Mouse (Mus musculus) MN1 (cell line): ENCODE results near the gene Mreg.

ENCODE experiments used
- DNase-seq: peaks from one replicate; pipeline ENCODE4 v3.0.0-alpha.2; 2016; ENCODE audit warnings: low spot score

Mreg gene

DNA sequence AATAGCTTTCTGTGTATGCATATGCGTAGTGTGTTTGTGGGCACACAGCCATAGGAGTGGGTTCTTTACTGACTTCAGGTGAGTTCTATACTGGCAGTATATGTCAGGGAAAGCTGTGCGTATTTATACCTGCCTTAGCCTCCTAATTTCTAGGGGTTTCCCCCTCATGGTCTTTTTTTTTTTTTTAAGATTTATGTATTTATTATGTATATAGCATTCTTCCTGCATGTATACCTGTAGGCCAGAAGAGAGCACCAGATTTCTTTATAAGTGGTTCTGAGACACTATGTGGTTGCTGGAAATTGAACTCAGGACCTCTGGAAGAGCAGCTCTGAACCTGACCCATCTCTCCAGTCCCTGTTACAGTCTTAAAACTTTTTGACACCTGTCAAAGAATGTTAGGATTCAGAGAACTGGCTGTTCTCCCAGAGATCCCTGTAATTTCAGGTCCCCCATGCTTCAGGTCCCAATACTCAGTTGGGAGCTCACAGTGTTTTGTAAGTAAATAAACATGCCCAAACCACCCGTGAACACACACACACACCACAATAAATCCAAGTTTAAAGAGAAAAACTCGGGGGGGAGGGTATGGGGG lies 14.9 kb upstream of the Mreg start:
- no peak for DNase-seq

DNA sequence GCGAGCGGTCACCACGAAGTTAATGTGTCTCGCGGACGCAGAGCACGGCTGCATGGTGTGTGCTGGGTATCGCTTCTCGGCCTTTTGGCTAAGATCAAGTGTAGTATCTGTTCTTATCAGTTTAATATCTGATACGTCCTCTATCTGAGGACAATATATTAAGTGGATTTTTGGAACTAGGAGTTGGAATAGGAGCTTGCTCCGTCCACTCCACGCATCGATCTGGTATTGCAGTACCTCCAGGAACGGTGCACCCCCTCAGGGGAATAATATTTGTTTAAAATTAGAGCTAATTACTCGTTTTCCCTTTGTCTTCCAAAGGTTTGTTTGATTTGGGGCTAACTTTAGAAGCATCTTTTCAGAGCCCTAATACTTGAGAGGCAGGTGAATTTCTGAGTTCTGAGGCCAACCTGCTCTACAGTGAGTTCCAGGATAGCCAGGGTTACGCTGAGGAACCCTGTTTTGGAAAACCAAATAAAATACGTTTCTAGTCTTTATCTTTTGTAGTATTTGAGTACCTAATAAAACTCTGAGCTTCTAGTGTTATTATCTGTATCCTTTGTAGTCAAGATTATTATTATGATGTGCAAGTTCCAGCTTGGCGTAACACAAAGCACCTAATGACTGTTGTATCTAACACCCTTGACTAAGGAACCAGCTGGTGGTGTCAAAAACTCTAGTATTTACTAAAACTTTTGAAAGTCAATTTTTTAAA lies 14.2 kb upstream of the Mreg start:
- peak; percentile 93 for DNase-seq

- DNase-seq: peak; percentile 82
These were observed 13.6 kb upstream of the Mreg start for GRCm38 (mm10) chr1:72225720-72226171.

GRCm38 (mm10) chr1:72225054-72225718 lies 13.1 kb upstream of the Mreg start:
- no peak for DNase-seq

GRCm38 (mm10) chr1:72220008-72220407 lies 7.9 kb upstream of the Mreg start:
- DNase-seq: peak; percentile 46

- DNase-seq: no peak
These were observed 7.0 kb upstream of the Mreg start for GRCm38 (mm10) chr1:72219116-72219515.

- DNase-seq: no peak
These were observed 6.5 kb upstream of the Mreg start for GRCm38 (mm10) chr1:72218626-72219025.

GRCm38 (mm10) chr1:72216761-72217160 lies 4.7 kb upstream of the Mreg start:
- DNase-seq: no peak

DNA sequence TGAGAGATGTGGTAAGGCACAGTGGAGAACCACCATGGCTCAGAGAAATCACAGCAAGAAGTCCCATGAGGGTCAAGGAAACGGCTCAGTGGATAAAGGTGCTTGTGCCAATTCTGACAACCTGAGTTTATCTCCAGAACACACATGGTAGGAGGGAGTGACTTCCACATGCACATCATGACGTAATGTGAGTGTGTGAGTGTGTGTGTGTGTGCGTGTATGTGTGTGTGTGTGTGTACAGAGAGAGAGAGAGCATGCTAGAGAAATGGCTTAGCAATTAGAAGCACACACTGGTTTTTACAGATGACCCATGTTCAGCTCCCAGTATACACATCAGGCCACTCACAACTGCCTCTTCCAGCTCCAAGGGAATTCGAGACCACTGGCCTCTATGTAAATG lies 3.1 kb upstream of the Mreg start:
- no peak for DNase-seq

DNA sequence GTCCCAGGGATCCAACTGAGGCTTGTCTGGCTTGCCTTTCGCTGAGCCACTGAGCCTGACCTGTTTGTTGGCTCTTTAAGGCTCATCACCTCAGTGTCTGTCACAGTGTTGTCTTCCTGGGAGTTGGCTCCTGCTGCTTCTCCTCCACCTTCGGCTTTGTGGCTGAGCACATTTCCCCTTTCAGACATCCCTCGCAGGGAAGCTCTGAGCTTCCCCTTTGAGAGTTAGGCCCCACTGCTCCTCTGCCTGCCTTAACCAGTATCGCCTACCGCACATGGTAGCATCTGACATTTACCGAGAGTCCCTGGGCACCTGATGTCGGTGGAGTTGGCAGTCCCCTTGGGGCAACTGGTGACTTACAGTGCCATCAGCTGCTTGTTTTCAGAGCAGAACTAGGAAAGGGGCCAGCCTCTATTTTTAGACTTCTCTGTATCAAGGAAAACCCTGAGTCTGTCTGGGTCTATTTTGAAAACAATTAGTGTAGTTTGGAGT lies 2.4 kb upstream of the Mreg start:
- no peak for DNase-seq

GRCm38 (mm10) chr1:72213954-72214353 lies 1.8 kb upstream of the Mreg start:
- DNase-seq: no peak

DNA sequence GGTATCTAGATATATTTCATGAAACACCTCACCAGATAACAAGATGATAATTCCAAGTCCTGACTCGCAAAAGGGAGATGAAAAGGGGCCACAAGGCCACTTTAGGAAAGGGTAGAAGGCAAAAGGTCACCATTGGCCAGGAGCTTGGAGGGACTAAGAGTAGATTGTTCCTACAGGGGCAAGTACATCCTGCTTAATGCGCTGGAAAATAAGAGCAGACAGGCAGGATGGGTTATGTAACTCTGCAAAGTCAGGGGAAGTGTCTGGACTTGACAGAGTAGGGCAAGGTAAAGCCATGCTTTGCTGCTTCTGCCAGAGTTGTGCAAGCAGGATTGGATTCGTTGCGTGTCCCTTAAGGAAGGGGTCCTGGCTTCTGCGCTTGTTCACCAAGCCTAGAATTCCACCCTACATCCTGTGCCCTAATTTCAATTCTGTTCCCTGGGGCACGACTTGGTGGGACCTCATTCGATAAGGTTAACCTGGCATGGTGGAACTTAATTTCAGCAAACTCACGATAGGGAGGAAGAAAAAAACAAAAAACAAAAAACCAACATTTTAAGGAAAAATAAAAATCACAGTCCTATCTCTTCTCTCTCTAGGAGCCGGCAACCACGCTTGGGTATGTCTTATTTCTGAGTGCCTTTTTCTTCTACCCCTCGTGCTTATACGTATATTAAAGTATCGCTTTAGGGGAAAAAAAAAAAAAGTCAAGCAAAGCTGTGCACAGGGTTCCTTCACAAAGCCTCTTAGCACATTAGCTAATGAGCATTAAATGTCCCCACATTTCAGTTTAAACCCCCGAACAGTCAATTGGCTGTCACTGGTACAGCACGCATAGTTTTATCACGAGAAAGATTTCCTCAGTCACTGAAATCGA lies 1.1 kb downstream of the Mreg start:
- peak; percentile 33 for DNase-seq

DNA sequence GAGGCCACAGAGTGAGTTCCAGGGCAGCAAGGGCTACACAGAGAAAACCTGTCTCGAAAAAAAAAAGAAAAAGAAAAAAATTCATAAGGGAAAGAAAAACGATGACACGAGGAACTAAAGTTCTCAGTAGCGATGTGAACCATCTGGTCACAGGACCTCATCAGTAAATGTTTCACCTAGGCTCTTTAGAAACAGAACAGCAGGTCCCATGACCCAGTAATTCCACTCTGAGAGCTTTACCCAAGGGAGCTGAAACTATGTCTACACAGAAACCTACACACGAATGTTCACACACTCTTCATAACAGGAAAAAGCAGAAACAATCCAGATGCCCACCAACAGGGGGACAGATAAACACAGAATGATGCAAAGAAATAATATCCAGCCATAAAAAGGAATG lies 4.0 kb downstream of the Mreg start:
- DNase-seq: no peak

DNA sequence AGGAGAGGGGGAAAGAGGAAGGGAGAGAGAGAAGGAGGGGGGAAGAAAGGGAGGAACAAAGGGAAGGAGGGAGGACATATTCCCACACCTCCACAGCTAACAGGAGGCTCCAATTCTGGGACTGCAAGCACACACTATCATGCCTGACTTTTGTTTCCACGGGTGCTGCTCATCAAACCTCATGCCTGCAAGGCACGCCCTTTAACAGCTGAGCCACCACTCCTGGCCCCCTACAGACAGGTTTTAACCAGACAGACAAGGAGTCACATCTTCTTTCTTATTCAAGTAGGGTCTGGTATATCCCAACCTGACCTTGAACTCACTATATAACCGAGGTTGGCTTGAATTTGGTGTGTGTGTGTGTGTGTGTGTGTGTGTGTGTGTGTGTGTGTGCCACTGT lies 7.0 kb downstream of the Mreg start:
- DNase-seq: no peak

GRCm38 (mm10) chr1:72203204-72203603 lies 8.9 kb downstream of the Mreg start:
- DNase-seq: no peak

GRCm38 (mm10) chr1:72202705-72203104 lies 9.4 kb downstream of the Mreg start:
- no peak for DNase-seq

- DNase-seq: no peak
These were observed 10.0 kb downstream of the Mreg start for GRCm38 (mm10) chr1:72202068-72202467.

DNA sequence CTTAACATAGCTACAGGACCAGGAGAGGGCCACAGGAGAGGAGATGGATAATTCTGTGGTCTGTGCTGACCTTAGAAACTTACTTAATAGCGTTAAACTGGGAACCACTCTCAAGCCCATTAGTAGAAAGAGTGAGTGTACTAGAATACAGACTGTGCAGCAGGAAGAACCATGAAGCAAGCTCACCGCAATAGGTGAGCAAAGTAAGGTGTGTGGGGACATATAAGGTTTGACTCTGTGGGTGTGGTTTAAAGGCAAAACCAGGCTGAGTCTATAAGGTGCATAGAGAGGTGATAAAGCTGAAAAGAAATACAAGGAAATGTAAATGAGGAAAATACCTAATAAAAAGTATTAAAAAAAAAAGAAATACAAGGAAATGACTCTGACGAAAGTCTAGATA lies 11.0 kb downstream of the Mreg start:
- DNase-seq: no peak

DNA sequence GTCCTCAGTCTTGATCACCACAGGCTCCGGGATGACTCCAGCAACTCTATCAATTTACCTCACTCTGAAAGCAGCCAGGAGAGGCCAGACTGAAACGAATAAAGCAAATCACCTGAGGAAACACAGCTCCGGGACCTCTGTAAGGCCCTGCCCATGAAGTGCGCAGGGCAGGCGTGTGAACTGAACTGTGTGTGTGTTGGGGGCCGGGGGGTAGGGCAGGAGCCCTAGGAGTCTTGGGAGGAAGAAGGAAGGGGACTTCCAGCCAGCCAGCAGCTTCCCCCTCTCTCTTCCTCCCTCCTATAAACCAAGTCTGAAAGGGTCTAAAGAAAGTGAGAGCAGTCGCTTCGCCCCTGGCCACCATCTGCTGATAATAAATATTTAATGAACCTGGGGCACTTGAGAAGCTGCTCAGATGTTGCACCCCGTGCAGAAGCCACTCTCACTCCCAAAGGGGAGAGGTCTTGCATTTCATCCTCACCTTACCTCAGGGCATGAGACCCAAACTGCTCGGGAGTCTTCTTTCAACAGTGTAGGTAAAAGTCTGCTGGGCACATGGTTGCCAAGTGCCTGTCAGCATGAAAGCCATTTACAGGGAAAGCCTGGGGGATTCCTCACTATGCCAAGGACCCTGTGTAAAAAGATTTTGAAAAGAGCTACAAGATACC lies 13.8 kb downstream of the Mreg start:
- no peak for DNase-seq

GRCm38 (mm10) chr1:72196626-72197359 lies 15.3 kb downstream of the Mreg start:
- peak; percentile 30 for DNase-seq

- DNase-seq: no peak
These were observed 16.0 kb downstream of the Mreg start for GRCm38 (mm10) chr1:72196123-72196522.
